ENCODE assay signal across 10 mouse cellular contexts in the genomic region with DNA sequence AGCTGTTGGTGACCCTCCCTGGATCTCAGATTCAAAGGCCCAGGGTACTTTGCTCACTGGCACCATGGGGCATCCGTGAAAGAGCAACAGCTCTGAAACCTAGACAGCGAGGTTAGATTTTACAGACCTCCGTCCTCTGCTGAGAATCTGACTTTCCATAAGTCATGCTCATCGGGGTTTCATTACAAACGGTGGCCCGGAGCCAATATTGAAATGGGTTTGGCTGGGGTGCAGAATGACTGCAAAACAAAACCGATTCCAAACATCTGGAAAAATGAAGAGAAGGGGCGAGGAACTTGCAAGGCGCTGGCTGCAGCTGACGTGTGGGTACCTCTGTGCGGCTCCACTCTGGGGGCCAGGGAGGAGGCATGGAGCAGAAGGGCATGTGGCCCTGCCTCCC. TPM values are rescaled to one million over a fixed set of nuclear protein-coding genes. Genes with fewer than 3 reads are reported as not detected.
DNase-seq lines count a peak whose midpoint lies in the region; ATAC-seq and TF ChIP-seq lines count a peak whose summit lies in the region.
"Had no signal": no experiment of that assay in that cellular context is flagged by ENCODE, and none has a peak within 500 bp of the region (broad histone marks: within the 10 kb centered on the region; RNA-seq: fewer than 3 reads in every experiment).

No protein-coding gene starts in this region.

- WGBS in embryonic facial prominence, embryonic 10.5 days, result 88% methylated on average over 11 of the region's 11 CpGs
- WGBS in limb, embryonic 14.5 days, result 20% methylated on average over 11 of the region's 11 CpGs

- no peak for TF ChIP-seq POLR2A in limb, embryonic 14.5 days (IDR thresholded peaks at IDR 0.05; ENCODE audit: borderline replicate concordance, extremely low read depth, insufficient read depth, insufficient read length)

- no peaks in the 10 kb centered on the region for H3K27me3 ChIP-seq in embryonic facial prominence, embryonic 10.5 days (replicated peaks; ENCODE audit: low read depth, poor library complexity, severe bottlenecking)
- no peaks in the 10 kb centered on the region for H3K27me3 ChIP-seq in limb, embryonic 14.5 days (ENCODE audit: control insufficient read depth, insufficient read depth, low read length)

- H3K36me3 ChIP-seq in embryonic facial prominence, embryonic 10.5 days (replicated peaks), result peaks cover 96% of the 10 kb centered on the region
- peaks cover 79% of the 10 kb centered on the region for H3K36me3 ChIP-seq in limb, embryonic 14.5 days (ENCODE audit: control insufficient read depth, insufficient read depth, low read length)

- no peak overlapping the region for H3K4me2 ChIP-seq in limb, embryonic 14.5 days (replicated peaks; ENCODE audit: low read depth, low read length, severe bottlenecking)
- H3K4me2 ChIP-seq: midbrain, embryonic 11.5 days had no signal

- peaks cover 21% of the 10 kb centered on the region for H3K4me1 ChIP-seq in embryonic facial prominence, embryonic 10.5 days
- H3K4me1 ChIP-seq in limb, embryonic 14.5 days (ENCODE audit: control insufficient read depth, insufficient read depth, low read length), result peaks cover 71% of the 10 kb centered on the region

- no peak overlapping the region for H3K9ac ChIP-seq in limb, embryonic 14.5 days (ENCODE audit: low read depth, low read length, severe bottlenecking)

- TF ChIP-seq CTCF in layer of hippocampus, adult 2 months (conservative IDR thresholded peaks at IDR 0.05), result no peak

- no peaks in the 10 kb centered on the region for H3K9me3 ChIP-seq in embryonic facial prominence, embryonic 10.5 days
- no peaks in the 10 kb centered on the region for H3K9me3 ChIP-seq in limb, embryonic 14.5 days (ENCODE audit: control insufficient read depth, low read length)

- no peak for DNase-seq in layer of hippocampus, adult 2 months (ENCODE audit: low spot score in 2 of 2)
- no peak for DNase-seq in layer of hippocampus, postnatal 14 days (ENCODE audit: low spot score in 2 of 2)
- no peak for DNase-seq in embryonic facial prominence, embryonic 10.5 days (ENCODE audit: low spot score)
- peak; percentile 71 for DNase-seq in gastrocnemius, postnatal 14 days
- DNase-seq in limb, embryonic 14.5 days (ENCODE audit: low spot score), result peak; percentile 92
- DNase-seq in thymus, postnatal 36 days, result no peak
- DNase-seq in adrenal gland, postnatal 36 days, result no peak
- DNase-seq in frontal cortex, adult 2 months (ENCODE audit: extremely low spot score in 1 of 2, low spot score in 1 of 2), result no peak

- peak overlapping the region; percentile 81 for H3K27ac ChIP-seq in layer of hippocampus, adult 2 months
- H3K27ac ChIP-seq in embryonic facial prominence, embryonic 10.5 days (replicated peaks), result peak overlapping the region; percentile 10; the same call in 1 of the 2 replicates
- H3K27ac ChIP-seq in limb, embryonic 14.5 days (replicated peaks; ENCODE audit: low read depth, low read length), result peak overlapping the region; percentile 85

- intact Hi-C loops in gastrocnemius, postnatal 14 days (cut with DNase I; ENCODE audit: low total_unique reads), result no loop called here

- ATAC-seq in limb, embryonic 14.5 days (ENCODE audit: low FRiP score, low read depth), result peak; percentile 46

- H3K4me3 ChIP-seq in layer of hippocampus, adult 2 months, result no peak overlapping the region
- no peak overlapping the region for H3K4me3 ChIP-seq in embryonic facial prominence, embryonic 10.5 days
- H3K4me3 ChIP-seq in limb, embryonic 14.5 days (replicated peaks; ENCODE audit: low read length), result no peak overlapping the region

RNA-seq across cellular contexts. Expression of gene Aagab, which starts 49.1 kb away (rescaled TPM):
- 10 to 100 TPM; 60.3 to 61.0 TPM for total RNA-seq in layer of hippocampus, adult 2 months (2021)
- 10 to 100 TPM; 47.8 to 58.7 TPM for total RNA-seq in layer of hippocampus, postnatal 14 days (2021)
- polyA plus RNA-seq in embryonic facial prominence, embryonic 10.5 days (2016; fragmentation: Nextera tagmentation; extraction: Ambion mirVana), result 37.4 and 38.4 TPM in 2 replicates
- 10 to 100 TPM in 1 of 2 experiments, 1 to 10 TPM in 1; 9.3 to 11.2 TPM for total RNA-seq in gastrocnemius, postnatal 14 days (2021)
- 12.6 and 12.7 TPM in 2 replicates for polyA plus RNA-seq in limb, embryonic 14.5 days (2012; rRNA removed)
- 25.9 and 27.4 TPM in 2 replicates for polyA plus RNA-seq in limb, embryonic 14.5 days (2014; fragmentation: Nextera tagmentation; extraction: Ambion mirVana)
- total RNA-seq in adrenal gland, postnatal 36 days (2021), result 10 to 100 TPM; 33.4 to 34.6 TPM
- 28.7 and 29.9 TPM in 2 replicates for polyA plus RNA-seq in frontal cortex, adult 2 months (2012; rRNA removed)

RNA-seq across cellular contexts. Expression of gene Iqch, which starts 49.3 kb away (rescaled TPM):
- total RNA-seq in layer of hippocampus, adult 2 months (2021), result under 1 TPM in 1 of 2 experiments, not detected in 1; 0.10 TPM
- total RNA-seq in layer of hippocampus, postnatal 14 days (2021), result under 1 TPM; 0.14 to 0.16 TPM
- 0.09 TPM in 1 of 2 replicates, not detected in the other for polyA plus RNA-seq in embryonic facial prominence, embryonic 10.5 days (2016; fragmentation: Nextera tagmentation; extraction: Ambion mirVana)
- under 1 TPM in 1 of 2 experiments, not detected in 1; 0.07 TPM for total RNA-seq in gastrocnemius, postnatal 14 days (2021)
- polyA plus RNA-seq in limb, embryonic 14.5 days (2012; rRNA removed), result 0.05 TPM in 2 replicates
- polyA plus RNA-seq in limb, embryonic 14.5 days (2014; fragmentation: Nextera tagmentation; extraction: Ambion mirVana), result 0.07 and 0.11 TPM in 2 replicates
- total RNA-seq in adrenal gland, postnatal 36 days (2021), result not detected
- 0.04 TPM in 1 of 2 replicates, not detected in the other for polyA plus RNA-seq in frontal cortex, adult 2 months (2012; rRNA removed)
- polyA plus RNA-seq: small intestine, adult 2 months had no signal

Comparison
In these comparisons a context has a peak if more than half of its experiments do, and no peak if none do; other contexts are left out.
1. DNase-seq: peak in gastrocnemius, postnatal 14 days (single experiment) and limb, embryonic 14.5 days (single experiment); none in layer of hippocampus, adult 2 months (0 of 2), layer of hippocampus, postnatal 14 days (0 of 2), embryonic facial prominence, embryonic 10.5 days (single experiment), thymus, postnatal 36 days (0 of 2), adrenal gland, postnatal 36 days (0 of 2) and frontal cortex, adult 2 months (0 of 2).
2. H3K27ac ChIP-seq: peak in every context shown above with its lines; median percentile 85 in limb, embryonic 14.5 days; 81 in layer of hippocampus, adult 2 months; 10 in embryonic facial prominence, embryonic 10.5 days.